Mouse (Mus musculus) liver, embryonic 11.5 days (tissue): ENCODE measurements around the gene H2afy2. TPM values are rescaled to one million over a fixed set of nuclear protein-coding genes. Genes with fewer than 3 reads are reported as not detected.

Experiments
- ATAC-seq: fragments of 200-750 bp; cut with Nextera tagmentation; replicated peaks from 2 replicates; pipeline ENCODE4 v1.8.0; 2017; ENCODE audit warnings: moderate number of reproducible peaks, mild to moderate bottlenecking, moderate TSS enrichment, moderate library complexity; ENCODE audit not compliant: low FRiP score
- DNase-seq: peaks from one replicate; pipeline ENCODE4 v3.0.0-alpha.2; 2017; ENCODE audit warnings: low spot score
- H3K27ac ChIP-seq: fragments of 300-500 bp; sonication (generic); 2 replicates; pipeline ENCODE4 v1.5.1; 2014; ENCODE audit warnings: mild to moderate bottlenecking, low read depth, low read length, control low read depth
- H3K27me3 ChIP-seq: fragments of 300-500 bp; sonication (generic); replicated peaks from 2 replicates; pipeline ENCODE4 v1.6.1; 2014; ENCODE audit warnings: low read length, mixed read lengths; ENCODE audit not compliant: control insufficient read depth, insufficient read depth
- H3K36me3 ChIP-seq: fragments of 300-500 bp; sonication (generic); 2 replicates; pipeline ENCODE4 v1.6.1; 2014; ENCODE audit warnings: mild to moderate bottlenecking, low read length, moderate library complexity, mixed read lengths; ENCODE audit not compliant: control insufficient read depth, insufficient read depth
- H3K4me1 ChIP-seq: fragments of 300-500 bp; sonication (generic); replicated peaks from 2 replicates; pipeline ENCODE4 v1.6.1; 2014; ENCODE audit warnings: low read length, mixed read lengths; ENCODE audit not compliant: control insufficient read depth, insufficient read depth
- H3K4me2 ChIP-seq: fragments of 300-500 bp; sonication (generic); 2 replicates; pipeline ENCODE4 v1.6.1; 2014; ENCODE audit warnings: mild to moderate bottlenecking, control low read depth, moderate library complexity
- H3K4me3 ChIP-seq: fragments of 300-500 bp; sonication (generic); 2 replicates; pipeline ENCODE4 v1.5.1; 2014; ENCODE audit warnings: low read depth, low read length, control low read depth
- H3K9ac ChIP-seq: fragments of 300-500 bp; sonication (generic); 2 replicates; pipeline ENCODE4 v1.6.1; 2014; ENCODE audit warnings: low read depth, low read length, control low read depth
- H3K9me3 ChIP-seq: fragments of 300-500 bp; sonication (generic); 2 replicates; pipeline ENCODE4 v1.6.1; 2016; ENCODE audit warnings: low read length, inconsistent platforms, mixed read lengths; ENCODE audit not compliant: control insufficient read depth
- WGBS: fragments of 180-500 bp; shearing (Covaris S2); extraction: QIAGEN DNeasy Blood & Tissue Kit; methylation state at CpG from one replicate; pipeline ENCODE4 v1.1.7; 2014; 5-methylcytosine and 5-hydroxymethylcytosine counted together
- polyA plus RNA-seq: library from polyadenylated mRNA; unstranded; fragments of >200 nt; fragmentation: Nextera tagmentation; extraction: Ambion mirVana; gene quantifications from 2 replicates; pipeline ENCODE4 v1.2.1, GENCODE M21; 2014

Gene H2afy2
- polyA plus RNA-seq, 1 experiment from 2014 or later, result 43.8 TPM

- Histone ChIP-seq H3K4me1 (no peaks in the 10 kb centered on the region), H3K27ac (no peak overlapping the region), H3K4me3 (no peak overlapping the region), H3K27me3 (no peaks in the 10 kb centered on the region), H3K4me2 (no peak overlapping the region), H3K9me3 (0 out of 2 replicates have a peak, but pooled peaks cover 2% of the 10 kb centered on the region), H3K9ac (no peak overlapping the region), H3K36me3 (peaks cover 15% of the 10 kb centered on the region)
- 72% methylated on average over 4 of the region's 4 CpGs for WGBS
- DNase-seq, result no peak
- ATAC-seq, result no peak
These were observed 38.8 kb downstream of the H2afy2 start for GRCm38 (mm10) chr10:61745133-61745532.

GRCm38 (mm10) chr10:61742336-61742735 is 41.6 kb downstream of the H2afy2 start:
- no peak overlapping the region for H3K27ac ChIP-seq
- H3K9me3 ChIP-seq, result 0 out of 2 replicates have a peak, but pooled peaks cover 2% of the 10 kb centered on the region
- H3K36me3 ChIP-seq, result peaks cover 20% of the 10 kb centered on the region
- no peak overlapping the region for H3K9ac ChIP-seq
- DNase-seq (no peak), ATAC-seq (no peak)
- no peaks in the 10 kb centered on the region for H3K4me1 ChIP-seq
- WGBS, result 90% methylated on average over 8 of the region's 8 CpGs
- H3K27me3 ChIP-seq, result no peaks in the 10 kb centered on the region
- no peak overlapping the region for H3K4me3 ChIP-seq
- no peak overlapping the region for H3K4me2 ChIP-seq

GRCm38 (mm10) chr10:61741873-61742272 is 42.1 kb downstream of the H2afy2 start:
- Histone ChIP-seq H3K27me3 (no peaks in the 10 kb centered on the region), H3K4me2 (no peak overlapping the region), H3K4me3 (no peak overlapping the region), H3K27ac (no peak overlapping the region), H3K9ac (no peak overlapping the region), H3K4me1 (no peaks in the 10 kb centered on the region), H3K9me3 (0 out of 2 replicates have a peak, but pooled peaks cover 2% of the 10 kb centered on the region), H3K36me3 (peaks cover 20% of the 10 kb centered on the region)
- no peak for DNase-seq
- 77% methylated on average over 4 of the region's 4 CpGs for WGBS
- ATAC-seq, result no peak

DNA sequence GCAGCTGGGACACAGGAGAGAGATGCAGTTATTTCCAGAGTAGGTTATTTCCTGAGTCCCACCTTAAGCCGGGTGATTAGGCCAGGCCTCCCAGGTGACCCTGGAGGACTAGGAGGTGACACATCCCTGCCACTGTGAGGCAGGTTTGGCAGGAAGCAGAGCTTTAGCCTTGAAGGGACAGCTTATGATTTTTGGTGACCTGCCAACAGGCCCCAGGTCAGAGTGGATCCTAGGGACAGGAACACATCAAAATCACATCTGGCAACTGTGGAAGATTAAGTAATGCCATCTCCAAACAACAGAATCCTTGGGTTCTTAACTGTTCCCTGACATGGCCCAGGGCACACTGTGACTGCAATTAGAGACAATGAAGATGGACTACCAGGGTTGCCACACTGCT is 42.6 kb downstream of the H2afy2 start:
- DNase-seq, result no peak
- WGBS, result 78% methylated on average over 1 of the region's 1 CpGs
- H3K4me2 ChIP-seq, result no peak overlapping the region
- no peak for ATAC-seq
- no peak overlapping the region for H3K9ac ChIP-seq
- no peak overlapping the region for H3K4me3 ChIP-seq
- H3K9me3 ChIP-seq, result 0 out of 2 replicates have a peak, but pooled peaks cover 2% of the 10 kb centered on the region
- H3K27ac ChIP-seq, result no peak overlapping the region
- H3K36me3 ChIP-seq, result peaks cover 20% of the 10 kb centered on the region
- no peaks in the 10 kb centered on the region for H3K27me3 ChIP-seq
- no peaks in the 10 kb centered on the region for H3K4me1 ChIP-seq

DNA sequence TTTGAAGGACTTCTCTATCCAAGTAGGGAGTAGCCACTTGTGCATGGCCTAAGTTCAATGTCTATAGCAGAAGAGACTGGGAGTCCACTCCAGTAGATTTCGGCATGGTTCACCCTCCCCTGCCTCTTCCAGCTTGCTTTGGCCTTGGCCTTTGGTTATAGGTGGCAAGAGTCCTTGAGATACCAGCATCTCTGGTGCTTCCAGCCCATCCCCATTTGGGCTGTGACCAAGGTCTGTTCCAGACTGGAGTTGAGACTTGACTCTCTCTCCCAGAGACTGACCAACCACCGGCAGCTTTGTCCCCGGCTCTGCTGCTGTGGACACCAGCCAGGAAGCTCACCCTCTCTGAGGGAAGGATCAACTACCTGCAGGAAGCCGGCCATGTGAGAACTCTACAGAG is 45.8 kb downstream of the H2afy2 start:
- no peaks in the 10 kb centered on the region for H3K9me3 ChIP-seq
- H3K4me2 ChIP-seq, result no peak overlapping the region
- no peaks in the 10 kb centered on the region for H3K27me3 ChIP-seq
- ATAC-seq (no peak), DNase-seq (no peak)
- H3K36me3 ChIP-seq, result peaks cover 7% of the 10 kb centered on the region
- no peak overlapping the region for H3K9ac ChIP-seq
- no peak overlapping the region for H3K27ac ChIP-seq
- no peak overlapping the region for H3K4me3 ChIP-seq
- WGBS, result 83% methylated on average over 4 of the region's 4 CpGs
- H3K4me1 ChIP-seq, result no peaks in the 10 kb centered on the region

DNA sequence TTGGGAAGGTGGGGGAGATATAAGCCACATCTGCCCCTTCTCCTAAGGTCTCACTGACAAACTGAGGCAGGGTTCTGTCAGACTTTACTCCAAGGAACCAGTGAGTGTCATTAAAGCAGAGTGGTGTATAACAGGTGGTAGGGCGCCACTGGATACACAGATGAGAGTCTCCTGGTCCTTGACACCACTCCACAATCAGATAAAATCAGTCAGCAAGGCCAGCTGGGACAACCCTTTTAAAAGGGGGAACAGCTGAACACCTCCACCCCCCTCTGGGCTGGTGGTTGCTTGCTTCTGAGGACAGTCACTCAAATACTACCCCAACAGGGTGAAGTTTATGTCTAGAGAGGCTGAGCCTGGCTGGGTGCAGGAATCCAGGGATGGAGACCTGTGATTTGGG is 46.4 kb downstream of the H2afy2 start:
- ATAC-seq, result no peak
- H3K27me3 ChIP-seq, result no peaks in the 10 kb centered on the region

DNA sequence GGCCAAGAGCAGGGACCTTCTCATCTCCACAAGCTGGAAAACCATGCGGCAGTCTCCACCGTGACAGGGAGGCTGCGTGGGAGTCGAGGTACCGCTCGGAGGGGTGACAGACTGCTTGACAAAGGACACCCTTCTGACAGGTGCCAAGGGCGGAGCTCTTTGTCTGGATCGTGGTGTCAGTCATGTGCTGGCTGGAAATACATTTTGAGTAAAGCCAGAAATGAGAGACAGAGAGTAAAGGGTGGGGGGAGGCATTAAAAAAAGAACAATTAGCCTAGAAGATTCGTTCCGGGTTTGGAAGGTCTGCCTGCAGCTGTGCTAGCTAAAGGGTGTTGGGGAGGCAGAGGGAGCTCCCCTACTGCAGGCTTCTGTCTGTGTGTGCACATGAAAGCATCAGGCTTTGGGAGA is 47.3 kb downstream of the H2afy2 start:
- Histone ChIP-seq H3K27ac (no peak overlapping the region), H3K4me2 (no peak overlapping the region), H3K27me3 (no peaks in the 10 kb centered on the region), H3K4me1 (no peaks in the 10 kb centered on the region), H3K36me3 (peaks cover 4% of the 10 kb centered on the region), H3K9me3 (no peaks in the 10 kb centered on the region), H3K4me3 (no peak overlapping the region), H3K9ac (no peak overlapping the region)
- ATAC-seq (no peak), DNase-seq (no peak)
- WGBS, result 75% methylated on average over 10 of the region's 10 CpGs

More for the DNA sequence above, 46.4 kb downstream of the H2afy2 start:
- H3K9me3 ChIP-seq, result no peaks in the 10 kb centered on the region
- H3K4me3 ChIP-seq, result no peak overlapping the region
- H3K4me2 ChIP-seq, result no peak overlapping the region
- peaks cover 7% of the 10 kb centered on the region for H3K36me3 ChIP-seq
- no peak overlapping the region for H3K9ac ChIP-seq
- no peak overlapping the region for H3K27ac ChIP-seq
- WGBS, result 89% methylated on average over 1 of the region's 1 CpGs
- no peaks in the 10 kb centered on the region for H3K4me1 ChIP-seq
- DNase-seq, result no peak

GRCm38 (mm10) chr10:61734377-61734776 is 49.6 kb downstream of the H2afy2 start:
- WGBS, result 43% methylated on average over 3 of the region's 3 CpGs
- Histone ChIP-seq H3K4me3 (no peak overlapping the region), H3K4me2 (no peak overlapping the region), H3K9me3 (no peaks in the 10 kb centered on the region), H3K4me1 (no peaks in the 10 kb centered on the region), H3K36me3 (0 out of 2 replicates have a peak, but pooled peaks cover 2% of the 10 kb centered on the region), H3K27ac (no peak overlapping the region), H3K9ac (no peak overlapping the region), H3K27me3 (no peaks in the 10 kb centered on the region)
- no peak for ATAC-seq
- DNase-seq, result no peak

- DNase-seq (no peak), ATAC-seq (no peak)
- WGBS, result 91% methylated on average over 6 of the region's 6 CpGs
- Histone ChIP-seq H3K36me3 (0 out of 2 replicates have a peak, but pooled peaks cover 2% of the 10 kb centered on the region), H3K4me2 (no peak overlapping the region), H3K9ac (no peak overlapping the region), H3K9me3 (no peaks in the 10 kb centered on the region), H3K4me3 (no peak overlapping the region), H3K4me1 (no peaks in the 10 kb centered on the region), H3K27ac (no peak overlapping the region), H3K27me3 (no peaks in the 10 kb centered on the region)
These were observed 53.8 kb downstream of the H2afy2 start for GRCm38 (mm10) chr10:61730171-61730570.
